Mouse (Mus musculus): ENCODE data around the gene Vmn1r93. TPM values are rescaled to one million over a fixed set of nuclear protein-coding genes. Genes with fewer than 3 reads are reported as not detected.

Vmn1r93 gene
- total RNA-seq (2023): not detected

GRCm38 (mm10) chr7:20138988-20139387 lies at the start of gene Vmn1r93:
TSS of gene Vmn1r93 (minus strand) at chr7:20139088.

GRCm38 (mm10) chr7:20168277-20168676 lies 29.4 kb upstream of the Vmn1r93 start, which contains the start of gene Vmn1r94:
TSS of gene Vmn1r94 (minus strand) at chr7:20168377.

GRCm38 (mm10) chr7:20122479-20122878 lies 16.4 kb downstream of the Vmn1r93 start, which contains the start of gene Gm16442:
TSS of gene Gm16442 (minus strand) at chr7:20122579.

GRCm38 (mm10) chr7:20099380-20099779 lies 39.5 kb downstream of the Vmn1r93 start, which contains the start of gene Vmn1r91:
TSS of gene Vmn1r91 (plus strand) at chr7:20099680.

Other genes starting within 250 kb of the Vmn1r93 start
- 1 to 10 TPM; 4.0 to 5.9 TPM for gene Pvr, start 217.9 kb downstream of the Vmn1r93 start, total RNA-seq (2023)
- under 1 TPM in 1 of 2 experiments, not detected in 1; 0.31 TPM for gene Igsf23, start 188.3 kb downstream of the Vmn1r93 start, total RNA-seq (2023)
- gene Ceacam20, start 173.7 kb downstream of the Vmn1r93 start, total RNA-seq (2023): not detected
- gene Nlrp9b, start 147.6 kb downstream of the Vmn1r93 start, total RNA-seq (2023): not detected
- gene Vmn1r91, start 39.4 kb downstream of the Vmn1r93 start, total RNA-seq (2023): not detected
- not detected for gene Gm16442, start 16.5 kb downstream of the Vmn1r93 start, total RNA-seq (2023)
- gene Vmn1r94, start 29.3 kb upstream of the Vmn1r93 start, total RNA-seq (2023): not detected
- gene Vmn1r95, start 54.6 kb upstream of the Vmn1r93 start, total RNA-seq (2023): not detected
- gene Gm6164, start 66.5 kb upstream of the Vmn1r93 start, total RNA-seq (2023): not detected
- gene Gm4498, start 94.7 kb upstream of the Vmn1r93 start, total RNA-seq (2023): not detected
- gene Gm5890, start 123.7 kb upstream of the Vmn1r93 start, total RNA-seq (2023): not detected
- gene Gm4133, start 195.0 kb upstream of the Vmn1r93 start, total RNA-seq (2023): not detected
- not detected for gene Gm5728, start 236.3 kb upstream of the Vmn1r93 start, total RNA-seq (2023)